Mouse (Mus musculus) cortical plate, adult 2 months (tissue): Measurements from ENCODE around the gene Nat8f3. TPM values are rescaled to one million over a fixed set of nuclear protein-coding genes. Genes with fewer than 3 reads are reported as not detected.

Source experiments
- polyA plus RNA-seq: library from polyadenylated mRNA; depleted of rRNA; stranded (reverse); fragments of >200 nt; gene quantifications from 2 replicates; pipeline ENCODE4 v1.2.3, GENCODE M21; 2012; rRNA removed

The Nat8f3 gene
- polyA plus RNA-seq, 1 experiment: 15.4 TPM

Other genes with a start within 250 kb of the Nat8f3 start
- 4.2 and 4.4 TPM in 2 replicates for gene Alms1, start 178.2 kb downstream of the Nat8f3 start, polyA plus RNA-seq
- gene Nat8f7, start 52.5 kb downstream of the Nat8f3 start, polyA plus RNA-seq: 0.84 and 1.6 TPM in 2 replicates
- gene Nat8f6, start 55.2 kb upstream of the Nat8f3 start, polyA plus RNA-seq: 1.6 and 2.8 TPM in 2 replicates
- 6.7 and 7.1 TPM in 2 replicates for gene Nat8f5, start 55.2 kb upstream of the Nat8f3 start, polyA plus RNA-seq
- 4.3 and 4.4 TPM in 2 replicates for gene Nat8, start 66.3 kb upstream of the Nat8f3 start, polyA plus RNA-seq
- gene Nat8f2, start 103.4 kb upstream of the Nat8f3 start, polyA plus RNA-seq: 0.36 and 0.40 TPM in 2 replicates
- 11.6 and 12.0 TPM in 2 replicates for gene Nat8f4, start 139.1 kb upstream of the Nat8f3 start, polyA plus RNA-seq
- 109 and 124 TPM in 2 replicates for gene Tprkb, start 146.1 kb upstream of the Nat8f3 start, polyA plus RNA-seq
- 43.9 and 46.0 TPM in 2 replicates for gene Nat8f1, start 149.9 kb upstream of the Nat8f3 start, polyA plus RNA-seq
- gene Dusp11, start 195.9 kb upstream of the Nat8f3 start, polyA plus RNA-seq: 94.9 and 97.4 TPM in 2 replicates